9 mouse cellular contexts compared by ENCODE assay signal in genomic region chr3:86850394-86851030, GRCm38 (mm10).
DNase-seq lines count a peak whose midpoint lies in the region; ATAC-seq and TF ChIP-seq lines count a peak whose summit lies in the region.
"Had no signal": no experiment of that assay in that cellular context is flagged by ENCODE, and none has a peak within 500 bp of the region (broad histone marks: within the 10 kb centered on the region; RNA-seq: fewer than 3 reads in every experiment).

No protein-coding gene starts in this region.

- H3K4me2 ChIP-seq in hindbrain, embryonic 13.5 days: no peak overlapping the region
- no peak overlapping the region; the same call in 1 of the 2 replicates for H3K4me2 ChIP-seq in neural tube, embryonic 15.5 days
- H3K4me2 ChIP-seq in liver, postnatal 0 days (ENCODE audit: low read depth, low read length): no peak overlapping the region

- no peaks in the 10 kb centered on the region for H3K9me3 ChIP-seq in hindbrain, embryonic 13.5 days
- H3K9me3 ChIP-seq in neural tube, embryonic 15.5 days (replicated peaks): no peaks in the 10 kb centered on the region
- no peaks in the 10 kb centered on the region for H3K9me3 ChIP-seq in liver, postnatal 0 days (ENCODE audit: low read length)
- H3K9me3 ChIP-seq: G1E had no signal

- peak overlapping the region; percentile 67 for H3K27ac ChIP-seq in hindbrain, embryonic 13.5 days
- peak overlapping the region; percentile 61 for H3K27ac ChIP-seq in neural tube, embryonic 15.5 days (replicated peaks)
- H3K27ac ChIP-seq in liver, postnatal 0 days (ENCODE audit: low read depth): no peak overlapping the region

- peak; percentile 52 for DNase-seq in left cerebral cortex, postnatal 4 days
- DNase-seq in left cerebral cortex, postnatal 14 days (ENCODE audit: low spot score in 2 of 2): no peak
- DNase-seq in cerebellum, postnatal 25 days: peak; percentile 79 to 83
- DNase-seq in layer of hippocampus, adult 9-11 months: no peak
- DNase-seq in spleen, postnatal 4 days (ENCODE audit: low spot score in 2 of 2): no peak
- DNase-seq in liver, postnatal 0 days: no peak

- TF ChIP-seq EP300 in liver, postnatal 0 days (IDR thresholded peaks at IDR 0.05; ENCODE audit: low read depth): no peak

- H3K4me1 ChIP-seq in hindbrain, embryonic 13.5 days (replicated peaks): peaks cover 68% of the 10 kb centered on the region
- peaks cover 45% of the 10 kb centered on the region for H3K4me1 ChIP-seq in neural tube, embryonic 15.5 days
- no peaks in the 10 kb centered on the region for H3K4me1 ChIP-seq in liver, postnatal 0 days (ENCODE audit: insufficient read depth)

- H3K9ac ChIP-seq in hindbrain, embryonic 13.5 days: no peak overlapping the region
- H3K9ac ChIP-seq in neural tube, embryonic 15.5 days (replicated peaks): no peak overlapping the region
- no peak overlapping the region for H3K9ac ChIP-seq in liver, postnatal 0 days (replicated peaks)

- ATAC-seq in hindbrain, embryonic 13.5 days (ENCODE audit: low FRiP score): peak; percentile 27; the same call in 1 of the 2 replicates
- peak; percentile 29; the same call in 1 of the 2 replicates for ATAC-seq in neural tube, embryonic 15.5 days (ENCODE audit: low FRiP score)
- ATAC-seq in liver, postnatal 0 days: no peak

- no peaks in the 10 kb centered on the region for H3K36me3 ChIP-seq in hindbrain, embryonic 13.5 days
- H3K36me3 ChIP-seq in neural tube, embryonic 15.5 days: no peaks in the 10 kb centered on the region
- no peaks in the 10 kb centered on the region for H3K36me3 ChIP-seq in liver, postnatal 0 days (replicated peaks; ENCODE audit: insufficient read depth, low read length)
- H3K36me3 ChIP-seq: G1E had no signal

- intact Hi-C loops in left cerebral cortex, postnatal 4 days (cut with DNase I): no loop called here
- intact Hi-C loops in left cerebral cortex, postnatal 14 days (cut with DNase I): no loop called here

- no peak overlapping the region for H3K4me3 ChIP-seq in hindbrain, embryonic 13.5 days
- no peak overlapping the region for H3K4me3 ChIP-seq in neural tube, embryonic 15.5 days (replicated peaks)
- no peak overlapping the region for H3K4me3 ChIP-seq in liver, postnatal 0 days (ENCODE audit: low read depth, low read length)

- no peak for TF ChIP-seq CTCF in liver, postnatal 0 days (IDR thresholded peaks at IDR 0.05; ENCODE audit: low read depth)

- H3K27me3 ChIP-seq in hindbrain, embryonic 13.5 days: no peaks in the 10 kb centered on the region
- no peaks in the 10 kb centered on the region for H3K27me3 ChIP-seq in neural tube, embryonic 15.5 days (replicated peaks)
- no peaks in the 10 kb centered on the region for H3K27me3 ChIP-seq in liver, postnatal 0 days (ENCODE audit: insufficient read depth, low read length)

- WGBS in hindbrain, embryonic 13.5 days: 68% methylated on average over 10 of the region's 10 CpGs
- WGBS in neural tube, embryonic 15.5 days: 61% methylated on average over 10 of the region's 10 CpGs
- WGBS in liver, postnatal 0 days (ENCODE audit: insufficient replicate concordance): 77% methylated on average over 10 of the region's 10 CpGs

Comparison
In these comparisons a context has a peak if more than half of its experiments do, and no peak if none do; other contexts are left out.
1. DNase-seq: peak in left cerebral cortex, postnatal 4 days (single experiment) and cerebellum, postnatal 25 days (2 of 2); none in left cerebral cortex, postnatal 14 days (0 of 2), layer of hippocampus, adult 9-11 months (single experiment), spleen, postnatal 4 days (0 of 2) and liver, postnatal 0 days (single experiment).